Mouse (Mus musculus) cerebellum, postnatal 4 days (tissue): ENCODE measurements at regions not wholly inside any gene's neighbourhood (a gene's known extent, or its start where the extent isn't known, plus 50 kb on each side); places are given as distances from the start of the nearest gene placed in this dataset.

ENCODE experiments used
- DNase-seq, 2 experiments: peaks; one replicate each; pipeline ENCODE4 v3.0.0; 2022; ENCODE audit warnings: low spot score in 2 of 2, mixed read lengths in 1 of 2

- no peak for DNase-seq
Observed at GRCm38 (mm10) chr2:11853210-11853973, 75.7 kb downstream of the Ankrd16 start.

DNA sequence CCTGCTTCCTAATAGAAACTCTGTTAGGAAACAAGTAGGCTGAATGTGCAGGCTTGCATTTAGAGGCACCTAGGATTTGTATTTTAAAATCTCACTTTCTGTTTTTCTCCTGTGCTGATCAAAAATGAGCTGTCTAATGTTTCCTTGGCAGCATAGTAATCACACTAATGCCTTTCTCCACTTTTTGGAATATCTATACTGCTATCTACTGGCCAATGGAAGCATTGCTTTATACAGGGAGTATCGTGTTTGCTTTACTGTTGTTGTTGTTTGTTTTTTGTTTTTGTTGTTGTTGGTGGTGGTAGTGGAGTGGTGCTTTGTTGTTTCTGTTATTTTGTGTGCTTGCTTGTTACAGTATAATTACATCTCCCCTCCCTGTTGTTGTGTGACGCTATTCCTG, 92.3 kb downstream of the Ankrd16 start:
- DNase-seq = no peak

DNA sequence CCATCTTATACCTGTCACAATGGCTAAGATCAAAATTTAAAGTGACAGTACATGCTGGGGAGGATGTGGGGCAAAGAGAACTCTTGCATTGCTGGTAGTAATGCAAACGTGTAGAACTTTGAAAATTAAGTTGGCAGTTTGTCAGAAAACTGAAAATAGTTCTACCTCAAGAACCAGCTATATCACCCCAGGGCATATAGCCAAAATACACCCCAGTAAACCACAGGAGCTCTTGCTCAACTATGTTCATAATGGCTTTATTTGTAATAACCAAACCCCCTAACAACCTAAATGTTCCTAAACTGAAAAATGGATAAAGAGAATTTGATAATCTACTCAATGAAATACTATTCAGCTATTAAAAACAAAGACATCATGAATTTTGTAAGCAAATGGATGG, 102.3 kb downstream of the Ankrd16 start:
- no peak for DNase-seq

DNA sequence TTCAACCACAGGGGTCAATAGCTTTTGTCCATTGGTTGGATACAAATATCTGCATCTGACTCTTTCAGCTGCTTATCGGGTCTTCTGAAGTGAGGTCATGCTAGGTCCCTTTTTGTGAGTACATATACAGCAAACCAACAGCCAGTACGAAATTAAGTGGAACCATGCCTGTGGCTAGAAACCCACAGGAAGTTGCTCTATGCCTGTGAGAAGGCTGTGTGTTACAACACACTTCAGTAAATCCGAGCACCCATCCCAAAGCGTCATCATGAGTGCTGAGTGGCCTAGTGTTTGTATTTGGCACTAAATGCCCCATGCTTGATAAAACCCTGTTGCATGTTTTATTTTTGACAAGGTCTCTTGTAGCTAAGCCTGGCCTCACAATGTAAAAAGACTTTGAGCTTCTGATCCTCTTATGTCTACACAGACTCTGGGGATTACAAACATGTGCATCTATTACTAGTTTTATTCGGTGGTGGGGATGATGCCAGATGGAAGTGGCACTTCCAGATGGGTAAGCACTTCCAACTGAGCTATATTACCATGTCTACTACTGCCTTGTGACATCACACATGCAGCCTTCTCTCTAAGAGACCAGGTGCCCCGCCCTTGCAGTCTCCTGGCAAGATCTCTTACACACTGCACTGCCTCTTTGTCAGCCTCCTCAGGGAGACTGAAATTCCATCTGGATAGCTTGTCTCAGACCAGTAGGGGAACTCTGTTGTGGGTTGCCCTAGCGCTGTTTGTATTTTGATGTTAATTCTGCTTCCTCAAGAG, 117.3 kb downstream of the Ankrd16 start:
- no peak for DNase-seq

- no peak for DNase-seq
Observed at GRCm38 (mm10) chr2:11899698-11900660, 122.3 kb downstream of the Ankrd16 start.

GRCm38 (mm10) chr2:11914782-11915181, 137.1 kb downstream of the Ankrd16 start:
- DNase-seq = no peak

- DNase-seq = no peak
Observed at GRCm38 (mm10) chr2:11917373-11917772, 139.7 kb downstream of the Ankrd16 start.

DNA sequence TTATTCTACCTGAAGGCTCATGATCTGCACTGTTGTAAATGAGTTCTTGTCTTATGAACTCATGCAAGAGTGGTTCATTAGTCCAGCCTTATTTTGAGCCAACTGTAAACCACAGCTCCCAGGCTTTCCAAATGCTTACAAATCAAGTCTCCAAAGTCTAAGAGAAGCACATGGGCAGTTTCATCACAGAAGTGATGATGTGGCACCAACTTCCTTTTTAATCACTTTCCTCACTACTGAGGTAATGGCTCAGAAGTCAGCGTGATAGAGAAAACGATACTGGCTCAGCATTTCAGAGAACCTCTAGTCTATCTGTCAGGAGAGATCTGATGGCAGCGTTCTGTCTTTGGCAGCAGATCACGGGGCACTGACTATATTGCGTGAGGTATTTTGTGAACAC, 140.4 kb downstream of the Ankrd16 start:
- no peak for DNase-seq

DNA sequence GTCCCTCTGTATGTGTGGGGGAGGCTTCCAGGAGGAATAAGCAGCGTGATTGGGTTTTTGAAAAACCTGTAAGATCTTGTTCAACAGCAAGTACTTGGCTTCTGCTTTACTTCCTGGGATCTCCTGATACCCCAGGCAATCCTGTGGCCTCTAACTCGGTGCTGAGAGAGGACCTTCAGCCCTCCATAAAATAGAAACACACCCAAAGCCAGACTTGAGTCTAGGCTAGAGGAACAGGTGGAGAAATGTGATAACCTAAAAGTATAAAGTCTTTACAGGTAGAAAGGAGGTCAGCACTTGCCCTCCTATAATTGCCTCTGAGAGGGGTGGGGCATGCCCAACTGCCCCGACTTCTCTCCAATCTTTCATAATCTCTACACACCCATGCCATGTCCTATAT, 183.1 kb downstream of the Ankrd16 start:
- DNase-seq = no peak

GRCm38 (mm10) chr2:11965374-11965773, 187.7 kb downstream of the Ankrd16 start:
- no peak for DNase-seq

GRCm38 (mm10) chr2:11967001-11967400, 189.3 kb downstream of the Ankrd16 start:
- no peak for DNase-seq

DNA sequence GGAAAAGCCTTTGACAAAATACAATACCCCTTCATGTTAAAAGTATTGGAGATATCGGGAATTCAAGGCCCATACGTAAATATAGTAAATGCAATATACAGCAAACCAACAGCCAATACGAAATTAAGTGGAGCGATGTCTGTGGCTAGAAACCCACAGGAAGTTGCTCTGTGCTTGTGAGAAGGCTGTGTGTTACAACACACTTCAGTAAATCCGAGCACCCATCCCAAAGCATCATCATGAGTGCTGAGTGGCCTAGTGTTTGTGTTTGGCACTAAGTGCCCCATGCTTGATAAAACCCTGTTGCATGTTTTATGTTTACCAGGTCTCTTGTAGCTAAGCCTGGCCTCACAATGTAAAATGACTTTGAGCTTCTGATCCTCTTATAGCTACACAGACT, 194.3 kb downstream of the Ankrd16 start:
- DNase-seq = no peak

- no peak for DNase-seq
Observed at GRCm38 (mm10) chr2:12001938-12002899, 224.5 kb downstream of the Ankrd16 start.

DNA sequence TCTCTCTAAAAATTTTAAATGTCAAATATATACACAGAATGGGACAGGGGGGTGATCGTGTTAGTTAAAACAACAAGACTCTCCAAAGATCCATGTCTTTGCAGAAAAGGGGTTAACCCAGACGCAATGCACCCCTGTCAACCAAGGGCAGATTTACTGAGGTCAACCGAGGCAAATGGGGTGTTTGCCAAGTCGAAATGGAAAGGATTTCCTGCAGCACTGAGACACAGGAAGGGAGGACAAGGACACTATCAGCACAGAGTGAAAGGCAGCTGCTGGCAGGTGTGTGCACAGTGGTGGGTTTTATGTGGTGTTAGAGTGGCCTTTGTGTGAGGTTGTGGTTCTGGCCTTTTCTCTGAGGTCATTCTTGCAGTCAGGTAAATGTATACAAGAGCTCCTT, 226.7 kb downstream of the Ankrd16 start:
- DNase-seq = no peak

DNA sequence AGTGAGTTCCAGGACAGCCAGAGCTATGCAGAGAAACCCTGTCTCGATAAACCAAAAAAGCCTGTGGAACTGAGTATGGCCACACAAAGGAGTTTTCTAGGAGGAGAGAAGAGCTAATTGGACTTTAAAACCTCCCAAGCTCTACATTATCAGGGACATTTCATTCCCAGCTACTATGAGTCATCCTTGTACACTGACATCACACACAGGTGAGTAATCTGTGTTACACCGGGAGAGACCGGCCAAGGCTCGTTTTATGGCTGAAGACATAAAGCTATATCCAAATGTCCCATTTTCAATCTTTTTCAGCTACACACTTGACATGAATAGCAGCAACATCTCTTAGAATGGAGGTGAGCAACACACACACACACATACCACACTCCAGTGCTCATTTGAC, 229.5 kb downstream of the Ankrd16 start:
- DNase-seq = no peak

DNA sequence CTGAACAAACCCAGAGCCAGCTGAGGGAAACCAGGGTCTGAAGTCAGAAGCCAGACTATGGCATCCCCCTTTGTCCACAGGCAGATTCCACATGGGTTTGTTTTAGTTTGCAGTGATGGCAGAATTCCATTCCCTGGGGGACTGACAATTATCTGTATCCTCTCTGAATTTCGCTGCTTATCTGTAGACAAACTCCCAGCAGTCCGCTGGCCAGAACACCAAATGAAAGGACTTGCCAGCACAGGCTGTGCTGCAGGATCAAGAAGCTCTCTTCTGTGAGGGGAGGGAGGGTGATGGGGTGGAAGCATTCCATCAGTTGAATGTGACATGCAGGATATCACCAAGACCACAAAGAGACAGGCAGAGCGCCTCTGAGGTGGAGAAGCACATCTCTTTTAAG, 233.8 kb downstream of the Ankrd16 start:
- DNase-seq = no peak

DNA sequence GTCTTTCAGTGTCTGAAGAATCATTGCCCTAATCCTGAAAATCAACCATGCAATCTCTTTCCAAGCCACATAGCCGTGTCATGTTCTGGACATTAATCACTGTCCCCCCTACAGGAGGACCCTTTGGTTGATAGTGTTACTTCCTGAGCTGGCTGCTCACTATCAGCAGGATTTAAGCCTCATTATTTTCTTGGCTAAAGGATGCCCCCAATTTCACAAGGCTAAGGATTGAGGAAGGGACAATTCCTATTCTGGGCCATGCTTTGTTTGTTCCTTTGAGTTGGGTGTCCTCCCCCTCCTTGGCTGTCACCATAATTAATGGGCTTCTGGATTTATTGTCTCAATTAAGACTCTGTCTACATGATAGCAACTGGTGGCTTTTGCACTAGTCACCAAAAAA, 241.9 kb downstream of the Ankrd16 start:
- no peak for DNase-seq

GRCm38 (mm10) chr2:12023402-12024111, 245.9 kb downstream of the Ankrd16 start:
- no peak for DNase-seq

- no peak for DNase-seq
Observed at GRCm38 (mm10) chr2:12026220-12026619, 248.5 kb downstream of the Ankrd16 start.
